Mouse (Mus musculus): ENCODE results near the gene Slc26a9. TPM values are rescaled to one million over a fixed set of nuclear protein-coding genes. Genes with fewer than 3 reads are reported as not detected.

Gene Slc26a9
- total RNA-seq, 2 experiments from 2014 or later = not detected

DNA sequence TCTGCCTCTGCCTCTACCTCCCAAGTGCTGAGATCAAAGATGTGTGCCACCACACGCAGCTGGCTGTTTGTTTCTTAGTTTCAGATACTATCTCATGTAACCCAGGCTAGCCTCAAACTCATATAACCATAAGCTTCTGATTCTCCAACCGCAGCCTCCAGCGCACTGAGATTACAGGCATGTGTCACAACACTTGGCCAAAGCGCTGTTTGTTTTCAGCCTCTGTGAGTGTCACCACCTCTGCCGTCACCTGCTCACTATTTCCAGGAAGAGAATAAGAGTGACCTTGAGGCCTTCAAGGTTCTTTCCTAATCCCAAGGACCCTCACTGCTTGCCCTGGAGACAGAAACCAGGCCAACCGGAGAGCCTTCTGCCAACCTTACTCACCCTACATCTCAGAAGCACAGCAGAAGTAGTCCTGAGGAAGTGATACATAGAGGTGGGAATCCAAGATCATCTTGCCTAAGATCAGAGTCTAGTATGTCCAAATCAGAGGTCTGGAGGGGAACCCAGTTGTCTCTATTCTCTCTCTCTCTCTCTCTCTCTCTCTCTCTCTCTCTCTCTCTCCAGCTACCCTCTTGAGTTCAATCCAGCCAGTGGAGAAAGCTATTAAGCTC lies 9.1 kb upstream of the Slc26a9 start:
- DNase-seq = no peak
- intact Hi-C loops (cut with DNase I) = no loop called here

DNA sequence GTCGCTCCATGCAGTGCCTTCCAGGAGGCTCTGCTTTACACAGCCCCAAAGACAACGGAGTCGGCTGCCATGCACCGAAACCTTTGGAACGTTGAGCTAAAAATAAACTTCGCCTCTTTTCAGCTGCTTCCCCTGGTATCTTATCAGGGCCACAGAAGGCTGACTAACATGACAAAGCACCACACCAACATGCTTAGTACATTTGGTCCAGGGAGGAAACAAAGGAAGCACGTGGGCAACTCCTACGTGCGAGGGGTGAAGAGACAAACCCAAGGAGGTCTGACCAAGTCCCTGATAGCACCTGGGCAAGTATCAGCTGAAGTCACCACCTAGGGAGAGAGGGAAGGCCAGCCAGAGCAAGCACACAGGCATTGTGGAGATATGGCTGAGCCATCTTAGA lies 7.3 kb upstream of the Slc26a9 start:
- DNase-seq = no peak
- intact Hi-C loops (cut with DNase I) = no loop called here

DNA sequence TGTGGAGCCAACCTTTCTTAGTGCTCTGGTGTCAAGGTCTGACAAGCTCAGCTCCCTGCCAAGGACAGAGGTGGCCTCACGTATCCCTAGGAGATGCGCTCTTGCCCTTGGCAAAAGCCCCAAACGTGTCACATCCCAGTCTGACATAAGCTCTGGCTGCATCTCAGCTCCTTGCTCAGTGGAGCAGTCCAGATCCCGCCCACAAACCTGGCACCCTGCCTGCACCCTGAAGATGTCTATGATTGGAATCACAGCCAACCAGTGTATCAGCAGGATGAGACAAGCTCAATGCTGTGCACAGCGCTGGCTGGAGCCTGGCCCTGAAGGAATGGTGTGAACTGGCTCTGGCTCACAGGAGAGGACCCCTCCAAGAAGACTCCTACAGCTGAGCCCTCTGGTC lies 6.6 kb upstream of the Slc26a9 start:
- intact Hi-C loops (cut with DNase I) = no loop called here
- peak; percentile 77 to 78 for DNase-seq

DNA sequence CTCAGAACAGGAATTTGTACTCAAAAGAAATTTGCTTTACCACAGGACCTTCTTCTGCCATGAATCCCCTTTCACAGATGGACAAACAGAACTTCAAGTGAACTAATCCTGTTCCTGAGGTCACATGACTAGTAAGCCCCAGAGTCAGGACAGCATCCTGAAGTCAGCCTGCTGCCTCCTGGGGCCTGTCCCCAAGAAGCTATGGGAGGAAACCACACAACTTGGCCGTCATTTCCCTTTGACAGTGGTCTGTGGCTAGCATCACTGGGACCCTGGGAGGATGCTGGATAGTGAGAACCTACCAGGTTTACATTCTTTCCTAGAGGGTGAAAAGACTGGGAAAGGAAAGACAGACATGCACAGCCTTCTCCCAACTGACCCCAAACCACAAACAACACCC lies 5.1 kb upstream of the Slc26a9 start:
- no peak for DNase-seq
- intact Hi-C loops (cut with DNase I) = no loop called here

DNA sequence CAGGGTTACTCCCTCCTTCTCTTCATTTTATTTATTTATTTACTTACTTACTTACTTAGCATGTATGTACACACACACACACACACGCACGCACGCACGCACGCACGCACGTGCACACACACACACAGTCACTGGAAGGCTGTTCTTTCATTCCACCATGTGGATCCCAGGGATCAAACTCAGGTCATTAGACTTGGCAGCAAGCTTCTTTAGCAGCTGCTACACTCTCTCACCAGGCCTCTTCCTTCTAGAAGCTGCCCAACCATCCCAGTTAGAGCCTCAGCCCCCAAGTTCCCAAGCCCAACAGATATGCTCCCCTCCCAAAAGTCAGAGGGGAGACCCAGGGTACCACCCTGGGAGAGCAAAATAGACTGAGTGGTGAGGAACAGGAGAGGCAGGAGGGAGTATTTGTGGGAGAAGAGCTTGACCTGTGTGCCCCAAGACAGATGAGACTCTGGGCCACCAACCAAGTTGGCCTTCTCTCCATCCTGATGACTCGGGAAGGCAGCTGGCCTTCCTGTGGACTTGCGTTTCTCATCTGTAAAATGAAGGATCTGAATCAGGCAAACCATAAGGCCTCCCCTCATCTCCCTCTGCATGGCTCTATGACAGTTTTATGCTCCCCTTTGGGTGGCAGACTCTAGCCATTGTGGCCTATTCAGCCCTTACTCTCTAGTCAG lies 4.2 kb upstream of the Slc26a9 start:
- DNase-seq = peak in 1 of 2 experiments; percentile 51
- intact Hi-C loops (cut with DNase I) = no loop called here

DNA sequence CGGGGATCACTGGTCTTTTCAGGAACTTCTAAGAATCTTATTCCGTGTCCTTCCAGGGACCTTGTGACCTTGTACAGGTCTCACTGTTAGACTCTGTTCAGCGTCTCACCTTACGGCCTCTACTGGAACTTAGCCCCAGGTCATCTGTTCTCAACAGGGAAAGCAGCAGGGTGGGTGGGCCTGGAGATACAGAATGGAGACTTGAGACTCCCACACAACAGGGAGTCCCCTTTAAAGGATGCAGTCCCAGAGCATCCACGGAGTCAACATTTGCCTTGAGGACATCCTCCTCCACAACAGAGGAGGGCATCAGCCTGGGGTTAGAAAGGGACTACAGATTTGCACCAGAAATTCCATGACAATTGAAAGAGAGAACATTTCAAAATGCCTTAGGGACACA lies 1.6 kb downstream of the Slc26a9 start:
- no peak for DNase-seq
- intact Hi-C loops (cut with DNase I) = no loop called here

DNA sequence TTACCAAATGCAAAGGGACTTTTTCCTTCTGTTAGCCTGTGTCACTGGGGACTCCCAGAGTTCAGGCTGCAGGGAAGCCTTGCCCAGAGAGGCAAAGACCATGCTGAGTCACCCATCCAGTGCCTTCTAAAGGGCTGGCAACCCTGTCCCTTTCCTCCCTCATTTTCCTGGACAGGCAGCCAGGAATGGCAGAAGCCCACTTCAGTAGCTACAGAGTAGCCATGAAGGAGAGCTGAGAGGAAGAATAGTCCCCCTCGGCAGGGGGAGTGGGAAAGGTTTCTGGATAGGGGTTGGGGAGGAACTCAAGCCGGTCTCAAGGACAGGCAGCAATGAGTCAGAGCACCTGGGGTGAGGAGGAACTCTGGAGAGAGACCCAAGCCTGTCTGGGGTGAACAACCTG lies 3.9 kb downstream of the Slc26a9 start:
- intact Hi-C loops (cut with DNase I) = no loop called here
- no peak for DNase-seq

DNA sequence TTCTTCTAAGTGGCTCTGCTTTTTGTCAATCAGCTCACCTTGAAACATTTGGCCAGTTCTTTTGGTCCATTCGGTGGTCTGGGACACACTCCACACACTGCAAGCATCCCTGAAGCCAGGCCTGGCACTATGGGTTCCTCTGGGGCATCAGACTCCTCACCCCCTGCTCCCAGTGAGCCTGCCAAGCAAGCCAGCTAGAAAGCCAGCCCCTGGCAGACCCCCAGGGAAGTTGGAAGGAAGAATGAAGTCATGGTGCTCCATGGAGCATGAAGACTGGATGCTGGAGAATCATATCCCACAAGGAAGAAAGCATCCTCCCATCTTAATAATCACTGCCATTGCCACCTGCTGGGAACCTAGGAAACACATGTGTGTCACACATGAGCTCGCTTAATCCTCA lies 4.8 kb downstream of the Slc26a9 start:
- intact Hi-C loops (cut with DNase I) = no loop called here
- no peak for DNase-seq

DNA sequence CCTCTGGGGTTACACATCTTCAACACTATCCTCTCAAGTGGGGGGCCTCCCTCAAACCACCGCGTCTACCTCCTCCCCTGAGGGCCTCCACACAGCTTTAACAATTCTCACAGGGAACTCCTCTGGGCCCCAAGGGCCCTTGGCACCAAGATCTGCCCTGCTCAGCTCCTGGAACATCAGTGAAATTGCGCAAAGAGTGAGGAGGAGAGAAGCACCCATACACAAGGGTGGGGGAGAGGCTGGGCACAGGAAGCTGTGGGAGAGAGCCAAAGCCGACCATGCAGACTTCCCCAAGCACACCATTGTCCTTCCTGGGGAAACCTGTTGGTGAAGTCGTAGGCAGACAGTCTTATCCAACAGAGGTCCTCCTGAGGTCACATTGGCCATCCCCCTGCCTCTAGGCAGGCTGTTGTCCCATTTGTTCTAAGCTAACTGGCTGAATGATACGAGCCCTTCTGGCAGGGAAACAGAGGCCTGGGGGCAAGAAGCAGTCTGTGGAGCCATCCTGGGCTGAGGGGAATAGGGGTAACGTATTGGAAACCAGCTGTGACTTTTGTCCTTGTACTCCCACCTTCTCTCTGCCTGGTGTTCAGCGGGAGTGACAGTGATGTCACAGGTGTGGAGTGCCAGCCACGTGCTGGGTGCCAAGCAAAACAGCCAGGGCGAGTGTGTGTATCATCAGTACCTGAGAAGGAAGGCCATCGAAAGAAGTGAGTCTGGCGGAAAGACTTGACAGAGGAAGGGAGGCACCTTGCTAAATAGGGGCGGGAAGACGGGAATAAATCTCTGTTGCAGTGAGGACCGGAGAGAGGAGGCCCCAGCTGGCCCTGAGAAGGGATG lies 6.1 kb downstream of the Slc26a9 start:
- intact Hi-C loops (cut with DNase I) = no loop called here
- no peak for DNase-seq

DNA sequence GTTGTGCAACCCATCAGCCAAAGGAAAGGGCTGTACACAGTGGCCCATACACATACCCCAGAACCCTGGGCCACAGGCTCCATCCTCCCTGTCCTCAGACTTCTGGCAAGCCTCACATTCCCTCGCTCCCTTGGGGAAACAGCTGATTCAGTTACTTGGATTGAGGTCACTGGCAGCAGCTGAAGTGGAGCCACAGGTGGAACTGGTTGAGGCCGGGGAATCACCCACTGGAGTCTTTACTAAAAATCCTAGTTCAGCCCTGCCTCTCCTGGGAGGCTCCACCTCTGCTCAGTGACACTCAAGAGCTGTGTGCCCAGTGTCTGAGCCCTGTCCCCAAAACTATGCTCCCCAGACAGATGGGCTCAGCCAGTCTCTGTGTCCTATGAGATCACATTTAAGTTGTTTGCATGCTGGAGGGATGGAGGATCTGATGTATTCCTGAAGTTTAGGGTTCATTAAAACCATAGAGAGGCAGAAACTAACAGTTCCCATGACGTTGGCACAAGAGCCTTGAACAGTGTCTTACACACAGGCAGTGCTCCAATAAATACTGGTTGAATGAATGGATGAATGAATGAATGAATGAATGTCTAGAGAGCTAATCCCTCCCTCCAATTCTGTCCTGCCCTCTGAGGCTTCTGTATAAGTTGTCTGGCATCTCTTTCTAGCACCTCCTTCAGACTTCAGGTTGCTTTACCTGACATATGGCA lies 7.5 kb downstream of the Slc26a9 start:
- intact Hi-C loops (cut with DNase I) = no loop called here
- DNase-seq = peak; percentile 20 to 47

DNA sequence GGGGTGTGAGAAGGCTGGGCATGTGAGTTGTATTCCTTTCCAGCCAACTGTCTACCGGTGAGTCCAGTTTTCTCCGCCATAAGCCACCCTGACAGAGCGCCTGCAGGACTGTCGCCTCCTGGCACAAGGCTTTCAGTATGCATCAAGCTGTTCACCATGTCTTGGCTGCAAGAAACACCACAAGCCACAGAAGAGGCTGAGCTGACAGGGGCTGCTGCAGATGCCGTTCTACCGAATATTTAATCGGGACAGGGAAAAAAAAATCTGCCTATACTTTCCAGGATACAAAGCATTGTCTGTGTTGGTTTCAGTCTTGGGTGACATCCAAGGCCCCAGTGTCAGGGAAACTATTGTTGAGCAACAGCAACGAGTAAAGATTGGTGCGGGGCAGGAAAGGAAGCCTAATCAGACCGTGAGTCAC lies 8.1 kb downstream of the Slc26a9 start:
- intact Hi-C loops (cut with DNase I) = no loop called here
- peak; percentile 22 to 32 for DNase-seq

DNA sequence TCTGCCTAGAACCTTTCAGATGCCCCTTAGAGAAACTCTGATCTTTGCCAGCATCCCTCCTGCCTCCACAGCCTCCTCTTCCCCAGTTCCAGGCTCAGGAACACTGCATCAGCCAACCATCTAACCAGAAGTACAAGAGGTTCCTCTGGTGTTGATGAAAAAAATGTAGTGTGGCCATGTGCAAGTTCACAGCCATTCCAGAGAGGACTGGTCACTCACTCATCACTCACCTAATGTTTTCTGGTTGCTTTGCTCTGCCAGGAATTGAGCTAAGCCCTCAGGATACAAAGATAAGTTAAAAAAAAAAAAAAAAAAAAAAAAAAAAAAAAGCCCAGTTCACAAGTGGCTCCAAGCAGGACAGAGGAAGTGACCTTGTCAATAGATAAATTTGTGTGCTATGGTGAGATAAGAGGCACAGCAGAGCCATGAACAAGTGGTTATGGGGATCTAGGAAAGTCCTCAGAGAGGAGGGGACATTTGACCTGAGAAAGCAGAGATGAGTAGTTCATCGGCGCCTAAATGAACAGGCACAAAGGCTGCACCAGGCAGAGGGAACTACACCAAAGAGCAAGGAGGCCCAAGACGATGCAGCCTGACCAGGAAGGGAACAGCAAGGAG lies 10.5 kb downstream of the Slc26a9 start:
- intact Hi-C loops (cut with DNase I) = no loop called here
- DNase-seq = no peak

DNA sequence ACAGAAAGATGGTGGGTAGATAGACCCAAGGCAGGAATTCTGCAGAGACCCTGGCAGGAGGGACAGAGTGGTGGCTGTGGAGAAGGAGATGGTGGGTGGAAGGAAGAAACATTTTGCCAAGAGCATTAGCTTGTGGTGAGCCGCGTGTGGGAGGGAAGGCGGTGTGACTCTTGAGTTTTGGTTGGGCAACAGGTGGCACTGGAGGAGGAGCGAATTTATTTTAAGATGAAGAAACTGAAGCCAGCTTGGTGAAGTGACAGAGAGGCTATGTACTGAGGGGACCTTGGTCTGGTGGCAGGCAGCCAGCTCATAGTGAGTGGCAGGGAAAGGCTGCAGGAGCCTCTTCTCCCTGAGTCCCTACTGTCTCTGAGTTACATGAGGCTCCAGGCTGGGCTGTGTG lies 11.1 kb downstream of the Slc26a9 start:
- DNase-seq = peak; percentile 53 to 66
- intact Hi-C loops (cut with DNase I) = no loop called here

DNA sequence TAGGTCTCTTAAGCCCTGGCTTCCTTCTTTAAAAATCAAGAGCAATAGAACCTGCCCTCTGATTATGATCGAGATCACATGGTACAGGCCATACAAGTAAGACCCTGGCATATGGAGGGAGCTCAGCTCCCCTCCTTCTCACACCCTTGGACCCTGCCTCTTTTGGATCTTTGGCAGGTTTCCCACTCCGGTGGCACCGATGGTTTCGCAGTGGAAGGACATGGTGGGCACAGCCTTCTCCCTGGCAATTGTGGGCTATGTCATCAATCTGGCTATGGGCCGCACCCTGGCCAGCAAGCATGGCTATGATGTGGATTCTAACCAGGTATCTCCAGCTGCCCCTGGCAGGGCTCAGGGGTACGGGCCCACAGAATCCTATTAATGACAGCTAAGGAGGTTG lies 13.4 kb downstream of the Slc26a9 start:
- DNase-seq = no peak
- intact Hi-C loops (cut with DNase I) = no loop called here

DNA sequence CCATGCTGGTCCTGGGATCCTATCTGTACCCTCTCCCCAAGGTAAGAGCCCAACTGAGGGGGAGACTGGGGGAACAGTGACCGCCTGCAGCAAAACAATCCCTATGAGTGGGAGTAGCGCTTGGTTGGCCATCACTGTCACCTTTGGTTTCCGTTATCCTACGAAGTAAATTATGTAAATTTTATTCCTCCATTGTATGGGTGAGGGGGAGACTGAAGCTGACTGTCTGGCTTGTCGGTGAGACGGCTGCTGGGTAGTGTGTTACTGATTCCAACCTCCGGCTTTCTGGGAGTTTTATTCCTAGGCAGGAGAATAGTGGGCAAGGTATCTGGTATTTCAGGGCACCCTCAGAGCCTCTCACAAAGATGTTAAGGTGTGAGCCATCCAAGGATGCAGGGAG lies 15.0 kb downstream of the Slc26a9 start:
- intact Hi-C loops (cut with DNase I) = no loop called here

DNA sequence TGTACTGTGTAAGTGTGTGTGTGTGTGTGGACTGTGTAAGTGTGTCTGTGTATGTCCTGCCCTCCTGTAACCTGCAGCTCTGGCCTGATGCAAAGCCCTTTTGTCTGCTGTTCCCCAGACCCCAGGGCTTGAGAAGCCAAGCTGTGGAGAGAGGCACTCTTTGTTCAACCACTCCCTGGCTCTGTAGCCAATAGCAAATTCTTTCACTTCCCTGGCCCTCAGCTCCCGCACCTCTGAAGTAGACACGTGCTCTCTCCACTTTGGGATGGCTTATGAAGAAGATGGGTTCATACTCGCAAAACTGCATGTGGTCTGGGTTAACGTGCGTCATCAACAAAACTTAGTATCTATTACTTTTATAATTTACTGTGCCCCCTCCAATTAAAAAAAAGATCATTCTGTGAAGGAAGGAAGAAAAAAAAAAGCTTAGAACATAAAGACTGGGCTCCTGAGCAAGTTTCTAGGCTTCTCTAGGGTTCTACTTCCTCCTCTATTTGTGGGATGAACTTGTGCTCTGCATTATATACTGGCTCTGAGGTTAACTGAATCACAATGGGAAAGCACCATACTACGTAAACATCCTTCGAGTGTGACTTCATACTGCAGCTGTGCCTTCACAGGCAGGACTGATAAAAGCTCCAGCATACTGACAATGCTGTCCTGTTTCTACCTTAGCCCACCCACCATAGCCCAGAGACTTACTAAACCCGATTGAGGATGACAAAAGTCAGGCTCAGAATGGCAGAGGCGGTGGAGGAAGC lies 16.0 kb downstream of the Slc26a9 start:
- peak in 1 of 2 experiments; percentile 1 for DNase-seq
- intact Hi-C loops (cut with DNase I) = no loop called here

More for the DNA sequence above, 15.0 kb downstream of the Slc26a9 start:
- no peak for DNase-seq

DNA sequence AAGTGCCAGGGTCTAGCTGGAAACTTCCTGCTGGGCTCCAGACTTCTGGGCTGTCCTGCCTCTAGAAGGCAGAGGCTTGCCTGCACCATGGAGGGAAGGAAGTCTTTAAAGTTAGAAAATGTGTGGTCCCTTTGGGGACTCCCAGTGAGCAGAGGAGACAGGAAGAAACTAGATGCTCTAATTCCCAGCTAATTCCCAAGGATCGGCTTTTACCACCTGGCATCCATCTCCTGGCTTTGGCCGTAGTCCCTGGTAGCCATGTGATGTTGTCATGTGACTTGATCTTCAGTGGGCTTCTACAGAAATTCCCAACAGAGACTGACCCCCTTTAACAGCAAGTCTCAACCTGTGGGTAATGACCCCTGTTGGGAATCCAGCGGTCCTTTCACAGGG lies 16.6 kb downstream of the Slc26a9 start:
- intact Hi-C loops (cut with DNase I) = no loop called here
- peak in 1 of 2 experiments; percentile 8 for DNase-seq

DNA sequence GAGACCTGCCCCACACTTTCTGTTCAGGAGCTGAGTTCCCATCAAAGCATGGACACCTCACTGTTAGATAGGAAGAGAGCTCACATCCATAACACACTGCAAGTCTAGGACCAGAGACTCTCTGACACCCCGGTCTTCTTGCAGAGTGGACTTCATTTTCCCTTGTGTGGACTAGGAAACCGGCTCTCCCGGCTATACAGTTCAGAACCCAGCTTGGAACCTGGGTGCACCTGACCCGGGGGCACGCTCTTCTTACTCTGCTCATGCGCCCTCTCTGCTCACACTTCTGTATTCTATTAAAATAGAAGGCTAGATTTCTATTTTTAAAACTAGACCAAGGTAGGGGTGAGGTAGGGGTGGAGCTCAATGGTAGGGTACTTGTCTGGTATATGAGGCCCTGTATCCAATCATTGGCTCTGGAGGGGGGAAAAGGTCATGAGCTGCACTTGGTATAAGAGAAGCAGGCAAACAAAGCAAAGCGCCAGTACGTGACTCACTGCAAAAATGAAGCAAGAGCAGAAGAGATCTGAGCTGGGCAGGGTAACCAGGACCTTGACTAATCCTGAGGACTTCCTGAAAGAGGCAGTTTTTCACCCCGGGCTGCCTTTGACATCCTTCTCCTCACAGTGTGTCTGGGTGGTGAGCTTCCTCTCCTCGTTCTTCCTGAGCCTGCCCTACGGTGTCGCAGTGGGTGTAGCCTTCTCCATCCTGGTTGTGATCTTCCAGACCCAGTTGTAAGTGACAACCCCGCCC lies 17.4 kb downstream of the Slc26a9 start:
- intact Hi-C loops (cut with DNase I) = no loop called here
- peak in 1 of 2 experiments; percentile 1 for DNase-seq

DNA sequence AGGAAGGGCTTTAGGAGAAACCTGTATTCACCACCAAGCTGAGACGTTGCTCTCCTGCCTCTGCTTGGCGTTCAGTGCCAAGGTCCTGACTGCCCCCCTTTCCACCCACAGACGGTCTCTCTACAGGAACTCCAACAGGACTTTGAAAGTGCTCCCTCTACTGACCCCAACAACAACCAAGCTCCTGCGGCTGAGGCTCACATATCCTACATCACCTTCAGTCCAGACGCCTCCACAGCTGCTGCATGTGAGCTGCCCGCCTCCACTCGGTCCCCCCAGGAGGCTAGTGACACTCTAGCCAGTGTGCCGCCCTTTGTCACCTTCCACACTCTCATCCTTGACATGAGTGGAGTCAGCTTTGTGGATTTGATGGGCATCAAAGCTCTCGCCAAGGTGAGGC lies 19.9 kb downstream of the Slc26a9 start:
- intact Hi-C loops (cut with DNase I) = no loop called here
- DNase-seq = peak; percentile 1 to 6
